Mouse (Mus musculus) liver, embryonic 11.5 days (tissue): ENCODE results near the gene Pdzph1. TPM values are rescaled to one million over a fixed set of nuclear protein-coding genes. Genes with fewer than 3 reads are reported as not detected.

Experiments
- ATAC-seq: fragments of 200-750 bp; cut with Nextera tagmentation; replicated peaks from 2 replicates; pipeline ENCODE4 v1.8.0; 2017; ENCODE audit warnings: moderate number of reproducible peaks, mild to moderate bottlenecking, moderate TSS enrichment, moderate library complexity; ENCODE audit not compliant: low FRiP score
- DNase-seq: peaks from one replicate; pipeline ENCODE4 v3.0.0-alpha.2; 2017; ENCODE audit warnings: low spot score
- H3K27ac ChIP-seq: fragments of 300-500 bp; sonication (generic); 2 replicates; pipeline ENCODE4 v1.5.1; 2014; ENCODE audit warnings: mild to moderate bottlenecking, low read depth, low read length, control low read depth
- H3K27me3 ChIP-seq: fragments of 300-500 bp; sonication (generic); replicated peaks from 2 replicates; pipeline ENCODE4 v1.6.1; 2014; ENCODE audit warnings: low read length, mixed read lengths; ENCODE audit not compliant: control insufficient read depth, insufficient read depth
- H3K36me3 ChIP-seq: fragments of 300-500 bp; sonication (generic); 2 replicates; pipeline ENCODE4 v1.6.1; 2014; ENCODE audit warnings: mild to moderate bottlenecking, low read length, moderate library complexity, mixed read lengths; ENCODE audit not compliant: control insufficient read depth, insufficient read depth
- H3K4me1 ChIP-seq: fragments of 300-500 bp; sonication (generic); replicated peaks from 2 replicates; pipeline ENCODE4 v1.6.1; 2014; ENCODE audit warnings: low read length, mixed read lengths; ENCODE audit not compliant: control insufficient read depth, insufficient read depth
- H3K4me2 ChIP-seq: fragments of 300-500 bp; sonication (generic); 2 replicates; pipeline ENCODE4 v1.6.1; 2014; ENCODE audit warnings: mild to moderate bottlenecking, control low read depth, moderate library complexity
- H3K4me3 ChIP-seq: fragments of 300-500 bp; sonication (generic); 2 replicates; pipeline ENCODE4 v1.5.1; 2014; ENCODE audit warnings: low read depth, low read length, control low read depth
- H3K9ac ChIP-seq: fragments of 300-500 bp; sonication (generic); 2 replicates; pipeline ENCODE4 v1.6.1; 2014; ENCODE audit warnings: low read depth, low read length, control low read depth
- H3K9me3 ChIP-seq: fragments of 300-500 bp; sonication (generic); 2 replicates; pipeline ENCODE4 v1.6.1; 2016; ENCODE audit warnings: low read length, inconsistent platforms, mixed read lengths; ENCODE audit not compliant: control insufficient read depth
- WGBS: fragments of 180-500 bp; shearing (Covaris S2); extraction: QIAGEN DNeasy Blood & Tissue Kit; methylation state at CpG from one replicate; pipeline ENCODE4 v1.1.7; 2014; 5-methylcytosine and 5-hydroxymethylcytosine counted together
- polyA plus RNA-seq: library from polyadenylated mRNA; unstranded; fragments of >200 nt; fragmentation: Nextera tagmentation; extraction: Ambion mirVana; gene quantifications from 2 replicates; pipeline ENCODE4 v1.2.1, GENCODE M21; 2014

Pdzph1 gene
- polyA plus RNA-seq, 1 experiment from 2014 or later = 0.51 TPM

DNA sequence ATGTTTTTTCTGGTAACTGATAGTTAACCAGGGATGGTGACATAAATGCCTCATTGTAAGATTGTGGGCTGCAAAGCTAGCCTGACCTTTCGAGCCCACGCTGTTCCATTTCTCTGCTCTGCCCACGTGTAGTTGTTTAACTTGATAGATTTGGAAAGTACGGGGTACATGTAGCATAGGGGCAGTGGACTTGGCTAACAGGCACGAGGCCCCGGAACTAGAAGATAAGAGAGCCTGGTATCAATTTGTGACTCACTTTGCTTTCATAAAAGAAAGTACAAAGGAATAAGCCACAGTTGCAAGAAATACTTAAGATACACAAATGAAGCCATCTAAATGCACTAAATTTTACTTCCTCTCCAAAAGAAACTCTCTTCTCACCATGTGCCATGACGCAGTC is 79.6 kb downstream of the Pdzph1 start:
- Histone ChIP-seq H3K4me2 (no peak overlapping the region), H3K4me3 (no peak overlapping the region), H3K27me3 (no peaks in the 10 kb centered on the region), H3K27ac (no peak overlapping the region), H3K9ac (no peak overlapping the region), H3K9me3 (no peaks in the 10 kb centered on the region), H3K4me1 (no peaks in the 10 kb centered on the region), H3K36me3 (no peaks in the 10 kb centered on the region)
- WGBS = 70% methylated on average over 7 of the region's 7 CpGs
- ATAC-seq (no peak), DNase-seq (no peak)

DNA sequence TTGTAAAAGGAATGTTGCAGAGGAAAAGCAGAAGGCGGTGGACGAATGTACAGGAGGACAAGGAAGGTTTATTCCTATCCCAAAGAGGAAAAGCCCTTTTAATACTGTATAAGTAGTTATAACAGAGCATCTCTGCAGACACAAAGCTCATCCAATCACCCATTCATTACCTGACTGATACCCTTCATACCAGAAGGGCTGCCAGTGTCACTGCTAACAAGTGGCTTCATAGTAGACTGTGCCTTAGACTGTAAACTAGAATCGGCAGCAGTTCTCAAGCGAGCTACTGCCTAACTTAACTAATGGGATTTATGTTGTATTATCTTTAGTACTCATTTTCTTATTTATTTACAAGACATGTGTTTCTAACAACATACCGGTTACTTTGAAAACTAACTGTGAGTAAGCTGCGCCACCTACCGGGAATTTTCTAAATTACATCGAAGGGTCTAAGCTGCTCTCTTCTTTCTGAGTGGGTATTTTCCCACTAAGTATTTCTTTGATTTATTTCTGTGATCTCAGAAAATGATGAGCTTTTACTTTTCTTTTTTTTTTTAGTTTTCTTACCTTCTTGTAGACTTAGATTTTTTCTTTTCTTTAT is 82.0 kb downstream of the Pdzph1 start:
- Histone ChIP-seq H3K4me2 (no peak overlapping the region), H3K9me3 (no peaks in the 10 kb centered on the region), H3K36me3 (no peaks in the 10 kb centered on the region), H3K9ac (no peak overlapping the region), H3K4me3 (no peak overlapping the region), H3K27ac (no peak overlapping the region), H3K27me3 (no peaks in the 10 kb centered on the region), H3K4me1 (no peaks in the 10 kb centered on the region)
- DNase-seq (no peak), ATAC-seq (no peak)
- 35% methylated on average over 8 of the region's 8 CpGs for WGBS

DNA sequence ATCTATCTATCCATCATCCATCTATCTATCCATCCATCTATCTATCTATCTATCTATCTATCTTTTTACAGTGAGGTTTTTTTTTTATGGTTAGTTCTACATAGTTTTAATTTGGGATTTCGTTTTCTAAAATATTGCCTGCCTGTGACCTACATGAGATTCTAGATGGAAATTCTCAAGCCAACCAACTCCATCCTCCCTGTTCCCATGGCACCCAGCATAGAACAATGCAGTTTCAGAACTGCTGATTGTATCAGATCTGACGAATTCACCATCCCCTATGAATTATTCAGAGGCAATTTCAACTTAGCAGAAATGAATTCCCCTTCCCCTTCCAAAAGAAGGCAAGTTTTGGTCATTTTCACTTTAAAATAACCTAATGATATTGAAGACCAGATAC is 85.2 kb downstream of the Pdzph1 start:
- 70% methylated on average over 2 of the region's 2 CpGs for WGBS

DNA sequence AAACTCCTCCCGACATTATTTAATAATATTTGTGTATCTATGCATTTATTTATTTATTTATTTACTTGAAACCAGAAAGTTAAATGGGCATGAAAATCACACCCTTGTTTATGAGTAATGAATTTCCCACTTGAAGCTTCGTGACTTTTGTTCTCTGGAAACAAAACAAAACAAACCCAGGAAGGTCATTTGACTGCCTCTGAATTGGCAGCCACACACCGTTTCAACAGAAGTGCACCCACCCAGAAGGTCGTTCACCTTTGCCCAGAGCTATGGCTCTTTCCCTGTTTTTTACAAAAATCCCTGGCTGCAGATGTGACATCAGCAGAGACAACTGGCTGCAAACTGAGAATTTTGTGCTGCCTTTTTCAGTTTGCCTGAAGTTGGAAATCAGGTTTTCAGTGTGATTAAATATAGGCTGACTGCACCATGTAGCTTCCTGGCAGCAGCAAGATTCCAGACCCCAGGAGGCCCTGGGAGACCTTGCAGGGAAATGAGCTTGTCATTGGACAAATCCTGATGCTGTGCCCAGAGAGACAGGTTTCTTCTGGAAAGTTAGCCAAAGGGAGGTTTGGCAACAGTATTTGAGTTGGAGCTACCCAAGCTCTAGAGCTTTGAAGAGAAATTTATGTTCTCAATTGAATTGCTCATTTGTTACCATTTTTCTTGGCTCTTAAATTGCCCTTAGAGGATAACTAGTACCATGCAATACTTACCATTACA is 99.5 kb downstream of the Pdzph1 start:
- H3K4me2 ChIP-seq = no peak overlapping the region
- ATAC-seq = no peak
- 57% methylated on average over 4 of the region's 4 CpGs for WGBS
- H3K36me3 ChIP-seq = no peaks in the 10 kb centered on the region
- H3K4me3 ChIP-seq = no peak overlapping the region
- no peak overlapping the region for H3K9ac ChIP-seq
- H3K27me3 ChIP-seq = no peaks in the 10 kb centered on the region
- H3K4me1 ChIP-seq = no peaks in the 10 kb centered on the region
- no peak for DNase-seq
- H3K9me3 ChIP-seq = no peaks in the 10 kb centered on the region
- no peak overlapping the region for H3K27ac ChIP-seq

More for the DNA sequence above, 85.2 kb downstream of the Pdzph1 start:
- Histone ChIP-seq H3K36me3 (no peaks in the 10 kb centered on the region), H3K9me3 (no peaks in the 10 kb centered on the region), H3K9ac (no peak overlapping the region), H3K4me2 (no peak overlapping the region), H3K27me3 (no peaks in the 10 kb centered on the region), H3K4me3 (no peak overlapping the region), H3K4me1 (no peaks in the 10 kb centered on the region), H3K27ac (no peak overlapping the region)
- ATAC-seq (no peak), DNase-seq (no peak)

DNA sequence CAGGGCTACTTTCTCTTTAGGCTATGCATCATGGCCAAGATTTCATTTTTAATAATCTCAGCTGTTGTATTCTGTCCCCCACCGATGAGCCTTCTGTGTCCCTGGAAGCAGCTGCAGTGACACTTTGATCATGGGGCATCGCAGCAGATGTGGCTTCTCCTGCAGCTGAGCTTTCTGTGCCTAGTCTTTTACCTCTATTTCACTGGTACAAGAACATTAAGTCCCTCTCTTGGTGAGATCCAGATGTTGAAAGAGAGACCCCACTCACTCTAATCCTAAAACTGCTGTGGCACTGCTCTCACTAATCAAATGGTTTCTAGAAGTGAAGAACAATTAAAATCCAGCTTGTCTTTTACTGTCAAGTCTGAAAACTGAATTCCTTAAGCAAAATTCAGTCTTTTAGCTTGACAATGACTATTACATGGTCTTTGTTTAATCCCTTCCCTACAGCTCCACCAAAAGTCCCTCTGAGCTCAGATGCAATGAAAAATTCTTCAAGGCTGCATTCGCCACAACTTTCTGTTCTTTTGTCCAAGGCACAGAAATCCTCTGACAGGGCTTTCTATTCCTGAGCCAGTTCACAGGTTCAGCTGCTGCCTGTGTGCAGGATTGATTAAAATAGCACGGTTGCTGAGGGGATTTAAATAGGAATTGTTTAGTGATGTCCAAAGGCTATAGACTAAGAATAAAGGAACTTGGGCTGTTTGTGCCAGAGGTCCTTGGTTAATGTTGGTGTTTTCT is 101.1 kb downstream of the Pdzph1 start:
- no peak overlapping the region for H3K4me3 ChIP-seq
- no peak for ATAC-seq
- H3K27ac ChIP-seq = no peak overlapping the region
- no peaks in the 10 kb centered on the region for H3K9me3 ChIP-seq
- no peak overlapping the region for H3K4me2 ChIP-seq
- DNase-seq = no peak
- no peaks in the 10 kb centered on the region for H3K27me3 ChIP-seq
- H3K36me3 ChIP-seq = no peaks in the 10 kb centered on the region
- WGBS = 77% methylated on average over 4 of the region's 4 CpGs
- H3K9ac ChIP-seq = no peak overlapping the region
- no peaks in the 10 kb centered on the region for H3K4me1 ChIP-seq

DNA sequence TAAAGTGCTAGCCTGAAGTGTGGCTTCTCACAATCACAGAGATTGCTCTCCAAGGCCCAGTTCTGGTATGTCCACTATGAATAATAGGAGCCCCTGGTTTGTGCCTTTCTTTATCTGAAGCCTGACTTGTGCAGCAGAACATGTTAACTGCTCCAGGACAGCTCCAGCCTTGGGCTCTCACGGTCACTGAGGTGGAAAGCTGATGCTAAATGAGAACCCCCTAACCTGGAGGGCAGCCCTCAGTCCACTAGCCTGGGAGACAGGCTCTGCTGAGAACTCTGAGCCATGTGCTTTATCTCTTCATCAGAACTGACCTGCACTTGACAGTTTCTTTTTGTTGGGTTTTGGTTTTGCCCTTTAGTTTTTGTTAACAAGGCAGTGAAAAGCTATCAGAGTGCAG is 106.8 kb downstream of the Pdzph1 start:
- H3K27me3 ChIP-seq = no peaks in the 10 kb centered on the region
- no peak for ATAC-seq
- no peak overlapping the region for H3K9ac ChIP-seq

DNA sequence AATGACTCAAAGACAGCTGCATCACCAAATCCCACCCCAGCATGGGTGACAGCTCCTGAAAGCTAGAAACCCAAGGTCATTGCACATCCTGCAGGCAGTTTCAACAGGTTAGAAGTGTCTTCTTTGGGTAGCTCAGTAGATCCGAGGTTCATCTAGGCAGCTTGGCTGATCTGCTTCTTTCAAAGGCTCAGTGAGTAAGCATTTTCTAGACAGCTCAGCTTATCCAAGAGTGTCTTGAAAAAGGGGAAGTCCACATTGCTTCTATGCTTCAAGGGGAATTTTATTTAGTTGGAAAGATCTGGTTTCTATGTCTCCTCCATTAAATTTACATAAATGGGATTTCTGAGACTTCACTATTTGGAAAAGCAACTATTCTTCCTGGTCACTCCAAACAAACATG is 117.8 kb downstream of the Pdzph1 start:
- WGBS = 52% methylated on average over 1 of the region's 1 CpGs
- H3K9me3 ChIP-seq = no peaks in the 10 kb centered on the region

More for the DNA sequence above, 106.8 kb downstream of the Pdzph1 start:
- H3K4me3 ChIP-seq = no peak overlapping the region
- no peaks in the 10 kb centered on the region for H3K4me1 ChIP-seq
- no peaks in the 10 kb centered on the region for H3K9me3 ChIP-seq
- WGBS = 35% methylated on average over 1 of the region's 1 CpGs
- H3K27ac ChIP-seq = no peak overlapping the region
- no peak overlapping the region for H3K4me2 ChIP-seq
- H3K36me3 ChIP-seq = no peaks in the 10 kb centered on the region
- no peak for DNase-seq

DNA sequence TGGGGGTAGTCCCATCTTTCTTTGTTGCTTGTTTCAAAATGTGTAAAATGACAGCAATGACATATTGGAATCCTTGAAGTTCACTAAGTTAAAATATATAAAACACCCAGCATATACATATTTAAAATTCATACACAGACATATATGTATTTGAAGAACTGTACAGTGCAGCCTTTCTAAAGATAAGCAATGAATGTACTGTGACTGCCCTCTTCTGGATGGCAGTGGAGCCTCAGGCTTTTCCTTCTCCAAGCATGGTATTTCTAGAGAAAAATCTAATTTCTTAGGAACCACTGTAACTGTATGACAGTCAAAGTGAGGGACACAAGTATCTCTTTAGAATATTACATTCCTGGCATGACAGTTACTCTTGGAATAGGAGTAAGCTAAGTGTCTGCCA is 120.4 kb downstream of the Pdzph1 start:
- no peaks in the 10 kb centered on the region for H3K9me3 ChIP-seq
- H3K27ac ChIP-seq = no peak overlapping the region
- DNase-seq (no peak), ATAC-seq (no peak)
- H3K27me3 ChIP-seq = no peaks in the 10 kb centered on the region
- H3K4me3 ChIP-seq = no peak overlapping the region
- no peak overlapping the region for H3K9ac ChIP-seq
- no peaks in the 10 kb centered on the region for H3K4me1 ChIP-seq
- H3K4me2 ChIP-seq = no peak overlapping the region
- no peaks in the 10 kb centered on the region for H3K36me3 ChIP-seq

More for the DNA sequence above, 117.8 kb downstream of the Pdzph1 start:
- no peak for ATAC-seq
- Histone ChIP-seq H3K4me2 (no peak overlapping the region), H3K4me3 (no peak overlapping the region), H3K27ac (no peak overlapping the region), H3K36me3 (no peaks in the 10 kb centered on the region), H3K9ac (no peak overlapping the region), H3K4me1 (no peaks in the 10 kb centered on the region), H3K27me3 (no peaks in the 10 kb centered on the region)
- no peak for DNase-seq
